Mouse (Mus musculus) right cerebral cortex, adult 2 months (tissue): Measurements from ENCODE around the gene Prl3c1.
"Not testable (repeated sequence)": the region's sequence is repeated elsewhere in the genome, so short reads cannot be mapped to it uniquely, and the experiment has no call there.

Source experiments
- DNase-seq, 2 experiments: peaks; one replicate each; pipeline ENCODE4 v3.0.0; 2021 to 2022; ENCODE audit warnings: low spot score in 2 of 2

The Prl3c1 gene

DNA sequence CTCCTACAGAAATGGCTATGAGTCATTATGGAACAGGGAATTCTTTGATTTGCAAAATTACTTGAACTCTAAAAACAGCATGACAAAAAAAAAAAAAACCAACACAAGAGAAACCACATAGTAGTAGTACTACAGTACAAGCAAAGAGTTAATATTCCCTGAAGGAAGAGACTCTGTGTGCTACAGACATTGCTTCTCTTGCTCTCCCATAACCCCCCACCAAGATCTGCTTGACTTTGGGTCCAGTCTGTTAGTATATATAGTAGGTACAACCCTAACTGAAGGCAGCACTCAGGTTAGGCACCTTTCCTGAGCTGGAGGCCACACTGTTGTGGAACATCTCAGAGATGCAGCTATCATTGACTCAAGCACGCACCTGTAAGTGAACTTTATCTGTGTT is at the start of gene Prl3c1:
Gene Prl3c1 (plus strand): TSS at position 301 of the 400 bp plus-strand sequence.
- no peak for DNase-seq

DNA sequence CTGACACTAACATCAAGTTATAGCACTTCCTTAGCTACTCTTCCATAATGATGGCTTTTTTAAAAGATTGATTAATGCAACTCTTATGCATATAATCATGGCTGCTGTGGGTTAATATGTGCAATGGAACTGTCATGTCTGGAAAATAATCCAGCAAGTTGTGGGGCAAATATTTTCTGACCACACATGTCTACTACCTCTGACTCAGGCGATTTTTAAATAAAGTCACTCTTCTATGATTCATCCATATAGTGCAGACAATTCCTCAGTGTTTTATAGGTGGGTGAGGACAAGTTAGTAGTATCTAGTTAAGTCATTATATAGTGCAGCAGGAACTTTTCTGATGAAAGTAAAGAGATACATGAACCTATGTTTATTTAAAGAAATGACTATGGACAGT is 48.2 kb upstream of the Prl3c1 start:
- no peak for DNase-seq

DNA sequence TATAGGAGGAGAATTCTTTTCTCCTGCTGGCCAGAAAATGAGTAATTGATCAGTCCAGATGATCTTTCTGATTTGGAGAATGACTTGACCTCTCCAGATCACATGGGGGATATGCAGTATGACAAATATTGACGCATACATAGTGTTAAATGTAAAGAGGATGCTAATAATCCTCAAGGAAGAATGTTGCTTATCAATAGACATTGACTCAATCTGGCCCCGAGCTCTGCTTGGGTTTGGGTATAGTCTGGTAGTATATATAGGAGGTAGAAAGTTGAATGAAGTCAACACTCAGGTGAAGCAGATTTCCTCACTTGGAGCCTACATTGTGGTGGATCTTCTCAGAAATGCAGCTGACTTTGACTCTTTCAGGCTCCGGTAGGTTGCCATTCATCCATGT is 40.0 kb upstream of the Prl3c1 start, which contains the start of gene Prl3d3:
Gene Prl3d3 (plus strand): TSS at position 301 of the 400 bp plus-strand sequence.
- not testable (repeated sequence) for DNase-seq

DNA sequence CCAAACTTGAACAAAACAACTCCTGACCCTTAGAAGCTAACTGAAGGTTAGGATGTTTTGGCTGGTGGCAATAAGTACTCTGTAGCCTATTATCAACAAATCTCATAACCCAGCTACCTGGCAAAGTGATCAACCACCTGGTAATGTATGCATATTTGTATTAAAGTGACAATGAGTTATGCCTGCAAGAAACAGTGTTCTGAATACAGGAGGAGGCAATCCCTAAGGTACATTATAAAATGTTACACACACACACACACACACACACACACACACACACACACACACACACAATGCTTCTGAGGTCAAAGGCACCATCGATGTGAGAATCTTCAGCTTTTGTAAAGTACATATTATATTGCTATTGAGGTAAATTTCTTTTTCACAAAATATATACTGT is 45.1 kb downstream of the Prl3c1 start, which contains the start of gene Prl3b1:
Gene Prl3b1 (plus strand): TSS at position 301 of the 400 bp plus-strand sequence.
- DNase-seq, result no peak
